ENCODE assay signal across 11 mouse cellular contexts in the genomic region with DNA sequence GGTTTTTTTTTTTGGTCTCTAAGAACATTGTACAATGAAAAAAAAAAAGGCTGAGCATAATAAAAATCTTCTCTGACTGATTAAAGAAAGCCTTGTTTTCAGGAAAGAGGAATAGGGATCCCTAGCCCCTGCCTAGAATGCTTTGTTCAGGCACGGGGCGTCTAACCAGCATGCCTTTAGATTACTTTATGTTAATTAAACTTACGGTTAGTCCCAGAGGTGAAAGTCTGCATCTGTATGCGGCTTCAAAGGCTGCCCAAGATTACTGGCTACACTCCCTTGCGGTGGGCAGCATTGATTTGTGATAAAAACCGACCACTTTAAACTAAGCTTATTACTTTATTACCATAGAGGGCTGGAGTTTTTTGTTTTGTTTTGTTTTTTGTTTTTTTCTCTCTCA.
DNase-seq lines count a peak whose midpoint lies in the region; ATAC-seq and TF ChIP-seq lines count a peak whose summit lies in the region.
"Had no signal": no experiment of that assay in that cellular context is flagged by ENCODE, and none has a peak within 500 bp of the region (broad histone marks: within the 10 kb centered on the region; RNA-seq: fewer than 3 reads in every experiment).

No protein-coding gene starts in this region.

- H3K36me3 ChIP-seq in stomach, embryonic 14.5 days (ENCODE audit: control insufficient read depth, insufficient read depth, low read length), result no peaks in the 10 kb centered on the region
- H3K36me3 ChIP-seq in stomach, postnatal 0 days (ENCODE audit: control insufficient read depth, insufficient read depth, low read length), result no peaks in the 10 kb centered on the region
- no peaks in the 10 kb centered on the region for H3K36me3 ChIP-seq in forebrain, embryonic 16.5 days (ENCODE audit: control insufficient read depth, insufficient read depth)
- no peaks in the 10 kb centered on the region for H3K36me3 ChIP-seq in limb, embryonic 13.5 days
- H3K36me3 ChIP-seq: lung, embryonic 15.5 days had no signal

- no peak overlapping the region for H3K4me2 ChIP-seq in stomach, embryonic 14.5 days (replicated peaks; ENCODE audit: low read depth, low read length)
- H3K4me2 ChIP-seq in stomach, postnatal 0 days (replicated peaks; ENCODE audit: low read depth), result no peak overlapping the region
- peak overlapping the region; percentile 17; the same call in 1 of the 2 replicates for H3K4me2 ChIP-seq in forebrain, embryonic 16.5 days (ENCODE audit: low read length)
- 0 out of 2 replicates have a peak overlapping the region, but pooled peaks have one; percentile 9 for H3K4me2 ChIP-seq in limb, embryonic 13.5 days (replicated peaks)
- H3K4me2 ChIP-seq: lung, embryonic 15.5 days had no signal

- no peak overlapping the region for H3K4me3 ChIP-seq in stomach, embryonic 14.5 days (ENCODE audit: low read depth, low read length)
- no peak overlapping the region for H3K4me3 ChIP-seq in stomach, postnatal 0 days (ENCODE audit: low read depth, low read length)
- H3K4me3 ChIP-seq in forebrain, embryonic 16.5 days (replicated peaks; ENCODE audit: low read length), result no peak overlapping the region
- H3K4me3 ChIP-seq in limb, embryonic 13.5 days, result no peak overlapping the region
- H3K4me3 ChIP-seq: lung, embryonic 15.5 days had no signal

- no peak overlapping the region for H3K9ac ChIP-seq in stomach, embryonic 14.5 days (replicated peaks; ENCODE audit: low read depth, low read length)
- H3K9ac ChIP-seq in stomach, postnatal 0 days (ENCODE audit: low read length), result no peak overlapping the region
- no peak overlapping the region for H3K9ac ChIP-seq in forebrain, embryonic 16.5 days (replicated peaks; ENCODE audit: low read depth, low read length)
- H3K9ac ChIP-seq in limb, embryonic 13.5 days, result no peak overlapping the region
- H3K9ac ChIP-seq: lung, embryonic 15.5 days had no signal

- WGBS in stomach, embryonic 14.5 days, result 33% methylated on average over 6 of the region's 6 CpGs
- 44% methylated on average over 6 of the region's 6 CpGs for WGBS in stomach, postnatal 0 days
- 3% methylated on average over 6 of the region's 6 CpGs for WGBS in forebrain, embryonic 16.5 days
- WGBS in limb, embryonic 13.5 days, result 13% methylated on average over 6 of the region's 6 CpGs

- TF ChIP-seq CTCF in stomach, postnatal 0 days (IDR thresholded peaks at IDR 0.05; ENCODE audit: low read depth), result no peak

- no peak for ATAC-seq in stomach, embryonic 14.5 days (ENCODE audit: insufficient number of reproducible peaks, insufficient read depth, low FRiP score, low read depth)
- no peak for ATAC-seq in stomach, postnatal 0 days (ENCODE audit: low FRiP score, low TSS enrichment)
- ATAC-seq in forebrain, embryonic 16.5 days, result 0 out of 2 replicates have a peak, but pooled peaks have one; percentile 45
- ATAC-seq in limb, embryonic 13.5 days (ENCODE audit: low FRiP score, low read depth), result no peak
- ATAC-seq in erythroid progenitor cell, adult 5-6 weeks (replicated peaks; ENCODE audit: low FRiP score, poor library complexity, severe bottlenecking), result no peak

- H3K9me3 ChIP-seq in stomach, embryonic 14.5 days (ENCODE audit: control insufficient read depth, low read depth, low read length), result no peaks in the 10 kb centered on the region
- H3K9me3 ChIP-seq in stomach, postnatal 0 days (ENCODE audit: control insufficient read depth, low read length), result no peaks in the 10 kb centered on the region
- no peaks in the 10 kb centered on the region for H3K9me3 ChIP-seq in forebrain, embryonic 16.5 days (ENCODE audit: control insufficient read depth, low read length)
- H3K9me3 ChIP-seq in limb, embryonic 13.5 days, result no peaks in the 10 kb centered on the region
- H3K9me3 ChIP-seq: lung, embryonic 15.5 days had no signal

- TF ChIP-seq EP300 in stomach, postnatal 0 days (optimal IDR thresholded peaks at IDR 0.05), result no peak

- no peaks in the 10 kb centered on the region for H3K27me3 ChIP-seq in stomach, embryonic 14.5 days (ENCODE audit: control insufficient read depth, insufficient read depth, low read length)
- H3K27me3 ChIP-seq in stomach, postnatal 0 days (ENCODE audit: control insufficient read depth, insufficient read depth, low read length), result no peaks in the 10 kb centered on the region
- no peaks in the 10 kb centered on the region for H3K27me3 ChIP-seq in forebrain, embryonic 16.5 days (replicated peaks; ENCODE audit: control insufficient read depth, insufficient read depth, low read length)
- H3K27me3 ChIP-seq in limb, embryonic 13.5 days, result no peaks in the 10 kb centered on the region
- H3K27me3 ChIP-seq: CH12.LX; lung, embryonic 15.5 days had no signal

- DNase-seq in stomach, postnatal 0 days (ENCODE audit: low spot score), result no peak
- DNase-seq in gastrocnemius, postnatal 10 days, result no peak
- DNase-seq in adrenal gland, adult (ENCODE audit: inconsistent age in 2 of 2, low spot score in 1 of 2), result no peak
- DNase-seq: cerebellum, adult 9-11 months; thymus, postnatal 25 days had no signal

- peak overlapping the region; percentile 16; the same call in 1 of the 2 replicates for H3K27ac ChIP-seq in stomach, embryonic 14.5 days (ENCODE audit: low read length)
- no peak overlapping the region for H3K27ac ChIP-seq in stomach, postnatal 0 days (replicated peaks)
- no peak overlapping the region for H3K27ac ChIP-seq in forebrain, embryonic 16.5 days (ENCODE audit: low read length)
- peak overlapping the region; percentile 93 for H3K27ac ChIP-seq in limb, embryonic 13.5 days
- H3K27ac ChIP-seq: lung, embryonic 15.5 days had no signal

- H3K4me1 ChIP-seq in stomach, embryonic 14.5 days (ENCODE audit: control insufficient read depth, insufficient read depth, low read length), result no peaks in the 10 kb centered on the region
- H3K4me1 ChIP-seq in stomach, postnatal 0 days (replicated peaks; ENCODE audit: control insufficient read depth, insufficient read depth), result no peaks in the 10 kb centered on the region
- H3K4me1 ChIP-seq in forebrain, embryonic 16.5 days (replicated peaks; ENCODE audit: control insufficient read depth, insufficient read depth, low read length), result peaks cover 12% of the 10 kb centered on the region
- peaks cover 27% of the 10 kb centered on the region for H3K4me1 ChIP-seq in limb, embryonic 13.5 days

Comparison
In these comparisons a context has a peak if more than half of its experiments do, and no peak if none do; other contexts are left out.
1. H3K27ac ChIP-seq: peak in stomach, embryonic 14.5 days (single experiment) and limb, embryonic 13.5 days (single experiment); none in stomach, postnatal 0 days (single experiment) and forebrain, embryonic 16.5 days (single experiment).
2. H3K4me2 ChIP-seq: peak in forebrain, embryonic 16.5 days (single experiment) and limb, embryonic 13.5 days (single experiment); none in stomach, embryonic 14.5 days (single experiment) and stomach, postnatal 0 days (single experiment).